Mouse (Mus musculus) heart, postnatal 0 days (tissue): Measurements from ENCODE around the gene Sparcl1. TPM values are rescaled to one million over a fixed set of nuclear protein-coding genes. Genes with fewer than 3 reads are reported as not detected.

Source experiments
- ATAC-seq: fragments of 200-750 bp; cut with Nextera tagmentation; 2 replicates; pipeline ENCODE4 v1.8.0; 2017; ENCODE audit warnings: low read depth, moderate number of reproducible peaks, moderate library complexity; ENCODE audit not compliant: insufficient read depth
- DNase-seq: peaks from one replicate; pipeline ENCODE4 v3.0.0-alpha.2; 2016; ENCODE audit warnings: low spot score
- H3K27ac ChIP-seq: fragments of 300-500 bp; sonication (generic); 2 replicates; pipeline ENCODE4 v1.5.1; 2014; ENCODE audit warnings: low read depth, mild to moderate bottlenecking
- H3K27me3 ChIP-seq: fragments of 300-500 bp; sonication (generic); 2 replicates; pipeline ENCODE4 v1.6.1; 2014; ENCODE audit warnings: low read length, mixed read lengths; ENCODE audit not compliant: control insufficient read depth, insufficient read depth
- H3K36me3 ChIP-seq: fragments of 300-500 bp; sonication (generic); replicated peaks from 2 replicates; pipeline ENCODE4 v1.6.1; 2014; ENCODE audit warnings: low read length, mixed read lengths; ENCODE audit not compliant: control insufficient read depth, insufficient read depth
- H3K4me1 ChIP-seq: fragments of 300-500 bp; sonication (generic); 2 replicates; pipeline ENCODE4 v1.6.1; 2014; ENCODE audit warnings: antibody characterized with exemption; ENCODE audit not compliant: control insufficient read depth, insufficient read depth
- H3K4me2 ChIP-seq: fragments of 300-500 bp; sonication (generic); 2 replicates; pipeline ENCODE4 v1.6.1; 2014; ENCODE audit warnings: low read depth, mild to moderate bottlenecking, low read length, moderate library complexity
- H3K4me3 ChIP-seq: fragments of 300-500 bp; sonication (generic); 2 replicates; pipeline ENCODE4 v1.5.1; 2014; ENCODE audit warnings: low read depth, low read length
- H3K9ac ChIP-seq: fragments of 300-500 bp; sonication (generic); replicated peaks from 2 replicates; pipeline ENCODE4 v1.6.1; 2014; ENCODE audit warnings: low read depth, low read length, mixed read lengths
- H3K9me3 ChIP-seq: fragments of 300-500 bp; sonication (generic); replicated peaks from 2 replicates; pipeline ENCODE4 v1.6.1; 2016; ENCODE audit warnings: low read length; ENCODE audit not compliant: control insufficient read depth
- CTCF ChIP-seq: IDR thresholded peaks from 2 replicates; pipeline ENCODE4 v1.5.1; 2016; ENCODE audit warnings: antibody characterized with exemption, control low read depth, low read depth
- EP300 ChIP-seq: IDR thresholded peaks from 2 replicates; pipeline ENCODE4 v1.6.1; 2016; ENCODE audit warnings: antibody characterized with exemption, low read depth
- WGBS: fragments of 180-500 bp; shearing (Covaris S2); extraction: QIAGEN DNeasy Blood & Tissue Kit; methylation state at CpG from one replicate; pipeline ENCODE4 v1.1.7; 2014; 5-methylcytosine and 5-hydroxymethylcytosine counted together
- polyA plus RNA-seq: library from polyadenylated mRNA; unstranded; fragments of >200 nt; fragmentation: Nextera tagmentation; extraction: Ambion mirVana; gene quantifications from 2 replicates; pipeline ENCODE4 v1.2.1, GENCODE M21; 2015
- total RNA-seq: library from RNA; depleted of rRNA; stranded (reverse); fragments of >200 nt; gene quantifications from 2 replicates; pipeline ENCODE4 v1.2.3, GENCODE M21; 2014; ENCODE audit warnings: low replicate concordance

The Sparcl1 gene
- total and polyA plus RNA-seq, 2 experiments from 2014 or later = 97.3 to 168 TPM

DNA sequence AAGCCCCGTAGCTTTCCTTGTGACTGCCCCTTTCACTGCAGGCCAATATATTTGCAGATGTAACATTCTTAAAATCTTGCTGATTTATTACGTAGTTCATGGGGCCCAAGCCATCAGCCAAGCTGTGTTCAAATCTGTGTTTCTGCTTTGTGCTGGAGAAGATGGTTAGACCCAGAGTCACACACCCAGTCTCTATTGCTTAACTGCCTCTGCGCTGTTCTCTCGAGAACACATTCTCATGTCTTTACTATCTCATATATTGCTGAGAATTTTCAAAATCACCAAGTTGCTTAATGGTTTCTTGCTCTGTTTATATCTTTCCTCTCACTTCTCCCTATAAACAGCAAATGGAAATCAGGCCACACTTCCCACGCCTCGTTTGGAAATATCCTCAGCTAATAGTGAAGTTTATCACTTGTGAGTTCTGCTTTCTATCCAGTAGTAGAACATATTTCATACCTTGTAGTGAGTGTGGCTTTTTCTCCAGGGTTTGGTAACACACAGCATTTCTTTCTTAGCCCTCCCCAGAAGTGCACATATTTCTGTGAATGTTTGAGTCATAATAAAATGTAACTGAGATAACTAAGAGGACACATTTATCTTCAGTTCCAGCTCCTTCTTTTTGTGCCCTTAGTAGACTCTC, 10.6 kb upstream of the Sparcl1 start:
- DNase-seq (no peak), ATAC-seq (no peak)
- Histone ChIP-seq H3K4me3 (no peak overlapping the region), H3K27me3 (no peaks in the 10 kb centered on the region), H3K4me1 (peaks cover 4% of the 10 kb centered on the region; the same call in 1 of the 2 replicates), H3K9me3 (no peaks in the 10 kb centered on the region), H3K9ac (no peak overlapping the region), H3K27ac (0 out of 2 replicates have a peak overlapping the region, but pooled peaks have one; percentile 7), H3K4me2 (no peak overlapping the region), H3K36me3 (no peaks in the 10 kb centered on the region)
- 67% methylated on average over 6 of the region's 6 CpGs for WGBS
- TF ChIP-seq CTCF (no peak), EP300 (no peak)

DNA sequence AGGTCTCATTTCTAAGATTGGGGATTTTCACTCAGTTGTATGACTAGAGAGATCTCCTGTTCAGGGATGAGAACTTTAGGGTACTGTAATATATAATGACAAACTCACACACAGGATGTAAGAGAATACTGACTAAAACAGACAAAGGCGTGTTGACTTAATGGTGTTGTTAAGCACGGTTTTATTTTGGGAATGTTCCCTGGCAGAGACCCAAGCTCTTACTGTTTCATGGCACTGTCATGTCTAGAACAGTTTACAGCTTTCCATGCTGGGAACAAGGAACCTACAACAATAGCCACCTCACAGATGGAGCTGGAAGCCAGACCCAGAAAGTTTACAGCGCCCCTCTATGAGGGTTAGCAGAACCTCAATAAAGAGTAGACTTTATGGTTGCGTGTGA, 2.4 kb upstream of the Sparcl1 start:
- Histone ChIP-seq H3K9me3 (no peaks in the 10 kb centered on the region), H3K4me3 (no peak overlapping the region), H3K36me3 (no peaks in the 10 kb centered on the region), H3K9ac (no peak overlapping the region), H3K4me1 (peaks cover 25% of the 10 kb centered on the region), H3K27ac (peak overlapping the region; percentile 86), H3K27me3 (no peaks in the 10 kb centered on the region), H3K4me2 (no peak overlapping the region)
- DNase-seq (peak; percentile 60), ATAC-seq (no peak)
- TF ChIP-seq CTCF = no peak
- no peak for TF ChIP-seq EP300
- WGBS = 44% methylated on average over 4 of the region's 4 CpGs

DNA sequence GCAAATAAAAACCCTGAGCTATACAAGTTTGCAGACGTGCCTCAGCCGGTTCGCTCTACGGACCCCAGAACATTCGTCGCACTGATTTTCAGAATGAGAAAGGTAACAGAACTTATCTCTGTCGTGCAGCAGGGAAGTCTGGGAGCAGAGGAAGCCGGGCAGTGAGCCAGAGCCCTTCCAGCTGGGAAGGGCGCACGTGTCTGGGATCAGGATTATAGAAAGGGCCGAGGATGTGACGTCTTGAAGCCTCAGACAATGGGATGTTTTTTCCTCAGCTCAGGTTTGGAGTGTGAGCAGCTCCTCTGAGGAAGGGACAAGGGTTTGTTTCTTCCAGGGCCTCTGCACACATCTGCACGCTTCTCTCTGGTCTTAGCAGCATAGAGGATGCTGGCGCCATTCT, 1.6 kb upstream of the Sparcl1 start:
- no peak; the same call in 1 of the 2 replicates for TF ChIP-seq CTCF
- TF ChIP-seq EP300 = peak; percentile 90; the same call in 1 of the 2 replicates
- peak overlapping the region; percentile 59 for H3K4me2 ChIP-seq
- 0 out of 2 replicates have a peak overlapping the region, but pooled peaks have one; percentile 4 for H3K9ac ChIP-seq
- H3K27ac ChIP-seq = peak overlapping the region; percentile 86
- H3K36me3 ChIP-seq = no peaks in the 10 kb centered on the region
- H3K9me3 ChIP-seq = no peaks in the 10 kb centered on the region
- 0 out of 2 replicates have a peak overlapping the region, but pooled peaks have one; percentile 52 for H3K4me3 ChIP-seq
- WGBS = 13% methylated on average over 14 of the region's 14 CpGs
- ATAC-seq (peak; percentile 76), DNase-seq (peak; percentile 91)
- H3K4me1 ChIP-seq = peaks cover 25% of the 10 kb centered on the region
- H3K27me3 ChIP-seq = no peaks in the 10 kb centered on the region

- peak overlapping the region; percentile 52 for H3K4me3 ChIP-seq
- DNase-seq = no peak
- peaks cover 39% of the 10 kb centered on the region for H3K4me1 ChIP-seq
Measured at GRCm38 (mm10) chr5:104112511-104112910, 1.0 kb downstream of the Sparcl1 start.

DNA sequence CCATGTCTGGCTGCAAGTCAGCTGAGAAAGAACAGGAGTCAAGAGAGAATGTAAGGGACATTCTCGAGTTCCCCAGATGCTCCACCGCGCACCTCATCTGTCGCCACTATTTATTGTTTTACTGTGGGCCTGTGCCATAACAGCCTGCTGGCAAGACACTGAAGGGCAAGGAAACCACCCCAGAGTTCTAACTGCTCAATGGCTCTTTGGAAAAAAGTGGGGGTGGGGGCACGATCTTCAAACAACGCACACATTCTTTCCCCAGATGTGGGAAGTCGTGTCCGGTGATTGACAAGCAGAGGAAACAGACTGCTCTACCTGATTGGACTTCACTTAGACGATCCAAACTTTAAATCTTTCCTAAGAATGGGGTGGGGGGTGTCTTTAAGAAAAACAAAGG, 1.5 kb downstream of the Sparcl1 start:
- TF ChIP-seq EP300 = 0 out of 2 replicates have a peak, but pooled peaks have one; percentile 21
- TF ChIP-seq CTCF = no peak
- Histone ChIP-seq H3K9ac (peak overlapping the region; percentile 43), H3K4me1 (peaks cover 39% of the 10 kb centered on the region), H3K9me3 (no peaks in the 10 kb centered on the region), H3K27ac (peak overlapping the region; percentile 86), H3K4me2 (peak overlapping the region; percentile 59), H3K36me3 (no peaks in the 10 kb centered on the region), H3K27me3 (no peaks in the 10 kb centered on the region), H3K4me3 (peak overlapping the region; percentile 52)
- ATAC-seq = peak; percentile 31; the same call in 1 of the 2 replicates
- 9% methylated on average over 9 of the region's 9 CpGs for WGBS
- peak; percentile 54 for DNase-seq

More at GRCm38 (mm10) chr5:104112511-104112910, 1.0 kb downstream of the Sparcl1 start:
- WGBS = 36% methylated on average over 5 of the region's 5 CpGs
- no peak for ATAC-seq
- Histone ChIP-seq H3K27me3 (no peaks in the 10 kb centered on the region), H3K9me3 (no peaks in the 10 kb centered on the region), H3K4me2 (peak overlapping the region; percentile 59), H3K9ac (peak overlapping the region; percentile 43; the same call in 1 of the 2 replicates), H3K36me3 (no peaks in the 10 kb centered on the region), H3K27ac (peak overlapping the region; percentile 86)
- no peak for TF ChIP-seq EP300
- TF ChIP-seq CTCF = no peak
